Mouse (Mus musculus): ENCODE results near the gene Irf1.

GRCm38 (mm10) chr11:53769185-53769576, 633 bp upstream of the Irf1 start:
- TF ChIP-seq POLR2A (IDR thresholded peaks at IDR 0.05; ENCODE audit: low read depth, low read length) (no peak), CTCF (IDR thresholded peaks at IDR 0.05; ENCODE audit: extremely low read depth, insufficient read depth, insufficient read length, insufficient replicate concordance) (no peak)

Measured in spleen, adult 2 months (tissue).